Mouse (Mus musculus) right cerebral cortex, postnatal 14 days (tissue): ENCODE results near the gene Actl9.

ENCODE experiments used
- DNase-seq: peaks from one replicate; pipeline ENCODE4 v3.0.0; 2022

The Actl9 gene

GRCm38 (mm10) chr17:33432019-33432946 is at the start of gene Actl9:
Gene Actl9, plus strand, starts transcription at chr17:33432896.
- DNase-seq, result no peak

DNA sequence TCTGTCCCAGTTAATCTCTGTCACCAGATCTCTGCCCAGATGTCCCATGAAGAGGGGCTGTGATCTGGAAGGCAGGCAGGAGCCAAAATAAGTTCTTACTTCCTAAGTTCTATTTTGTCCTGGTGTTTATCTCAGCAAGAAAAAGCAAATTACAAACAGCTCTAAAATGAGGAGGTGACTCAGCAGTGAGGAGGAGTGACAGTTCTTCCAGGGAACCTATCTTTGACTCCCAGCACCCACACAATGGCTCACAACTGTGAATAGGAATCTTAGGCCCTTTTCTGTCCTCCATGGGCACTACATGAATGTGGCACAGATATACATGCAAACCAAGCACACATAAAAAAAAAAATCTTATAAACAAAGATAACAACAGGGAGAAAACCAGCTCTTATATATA is 47.0 kb upstream of the Actl9 start:
- no peak for DNase-seq

- DNase-seq, result no peak
Measured at GRCm38 (mm10) chr17:33392271-33392670, 40.4 kb upstream of the Actl9 start.

DNA sequence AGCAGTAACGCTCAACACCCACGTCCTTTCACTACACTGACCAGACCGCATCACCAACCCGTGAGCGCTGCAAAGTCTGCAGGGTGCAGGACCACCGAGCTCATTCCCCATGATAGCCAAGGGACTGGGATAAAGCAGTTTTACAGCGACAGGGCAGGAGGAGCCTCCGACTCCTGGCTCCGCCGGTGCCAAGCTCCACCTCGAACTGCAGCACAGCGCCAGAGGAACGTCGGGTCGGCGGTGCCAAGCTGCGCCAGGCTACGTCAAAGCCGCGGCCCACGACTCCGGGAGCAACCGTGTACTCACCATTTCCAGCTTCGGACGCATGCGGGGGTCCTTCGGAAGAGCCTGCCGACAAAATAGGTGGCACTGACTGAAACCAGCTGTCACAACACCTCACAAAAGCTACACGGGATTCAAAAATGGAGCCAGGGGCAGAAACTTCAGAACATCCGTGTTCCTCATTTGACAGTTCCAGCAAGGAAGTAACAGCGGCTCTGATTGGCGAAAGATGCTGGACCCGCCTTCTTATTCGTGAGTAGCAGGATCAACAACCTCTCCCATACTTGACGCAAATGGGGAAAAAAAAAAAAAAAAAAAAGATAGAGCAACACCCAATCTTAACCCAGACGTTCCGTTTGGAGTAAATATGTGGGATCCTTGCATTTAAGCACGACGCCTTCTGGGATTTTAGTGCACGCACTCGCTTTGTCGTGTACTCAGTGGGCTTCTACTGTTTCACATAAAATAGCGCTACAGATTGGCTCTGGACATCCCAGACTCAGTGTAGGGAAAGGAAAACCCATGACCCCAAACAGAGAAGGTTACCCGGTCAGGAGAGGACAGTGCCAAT is 38.3 kb upstream of the Actl9 start, which contains the start of gene Zfp101:
TSS of gene Zfp101 (minus strand) at position 460 of the 853 bp plus-strand sequence.
- DNase-seq, result peak; percentile 81

DNA sequence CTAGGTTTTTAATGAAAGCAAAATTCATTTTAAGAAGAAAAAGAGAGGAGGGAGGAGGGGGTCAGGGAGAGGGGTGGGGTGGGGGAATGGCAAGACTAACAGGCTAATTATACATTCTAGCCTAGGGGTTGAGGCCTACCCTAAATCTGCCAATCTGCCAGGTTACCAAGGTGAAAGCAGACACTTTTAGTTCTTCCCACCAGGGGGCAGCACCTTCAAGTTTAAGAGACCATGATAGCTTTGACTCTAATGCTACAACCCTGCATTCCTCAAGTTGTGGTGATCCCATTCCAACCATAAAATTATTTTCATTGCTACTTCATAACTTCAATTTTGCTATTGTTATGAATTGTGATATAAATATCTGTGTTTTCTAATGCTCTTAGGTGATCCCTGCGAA is 6.5 kb downstream of the Actl9 start:
- peak; percentile 74 for DNase-seq

GRCm38 (mm10) chr17:33439922-33440321 is 7.2 kb downstream of the Actl9 start:
- no peak for DNase-seq

- no peak for DNase-seq
Measured at GRCm38 (mm10) chr17:33441159-33441558, 8.5 kb downstream of the Actl9 start.

DNA sequence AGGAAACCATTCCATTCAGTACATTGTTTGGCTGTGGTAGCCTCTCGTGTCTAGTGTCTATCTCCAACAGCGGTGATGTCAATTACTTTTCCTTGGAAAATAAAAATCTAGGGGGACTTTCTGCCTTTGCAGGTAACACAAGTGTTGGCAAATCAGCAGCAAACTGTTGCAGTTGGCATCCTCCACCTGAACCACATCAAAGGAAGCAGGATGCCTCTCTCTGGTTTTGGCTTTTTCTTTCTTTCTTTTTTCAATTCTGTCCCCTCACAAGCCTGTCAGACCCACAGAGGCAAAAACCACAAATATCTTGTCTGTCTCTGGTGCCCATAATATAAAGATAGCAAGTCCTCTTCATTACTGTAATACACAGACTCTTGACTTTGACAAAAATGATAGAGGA is 23.9 kb downstream of the Actl9 start:
- DNase-seq, result no peak

DNA sequence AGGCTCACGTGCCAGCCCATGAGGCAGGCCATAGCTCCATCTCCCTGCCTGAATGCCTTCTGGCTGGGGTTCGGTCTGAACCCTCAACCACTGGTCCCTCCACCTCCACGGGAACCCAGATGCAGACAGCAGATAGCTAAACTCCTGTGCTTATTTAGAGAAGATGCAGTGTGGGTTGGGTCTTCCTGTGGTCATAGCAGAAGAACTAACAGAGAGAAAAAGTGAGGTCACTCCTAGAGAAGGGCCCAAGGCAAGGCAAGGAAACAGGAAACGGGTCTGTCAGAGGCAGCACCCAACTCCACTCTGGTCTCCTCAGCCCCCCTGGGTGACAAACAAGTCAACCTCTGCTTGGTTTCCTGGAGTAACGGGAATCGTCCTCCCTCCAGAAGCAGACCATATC is 38.5 kb downstream of the Actl9 start:
- no peak for DNase-seq
